Mouse (Mus musculus): ENCODE measurements around the gene St3gal5.
"Not testable (repeated sequence)": the region's sequence is repeated elsewhere in the genome, so short reads cannot be mapped to it uniquely, and the experiment has no call there.

- TF ChIP-seq POLR2AphosphoS5 (IDR thresholded peaks at IDR 0.05; ENCODE audit: borderline replicate concordance, low read depth, low read length); CHD2 (IDR thresholded peaks at IDR 0.05; ENCODE audit: low read length); E2F4 (IDR thresholded peaks at IDR 0.05; ENCODE audit: borderline replicate concordance, low read depth, low read length); GABPA (IDR thresholded peaks at IDR 0.05; ENCODE audit: low read depth, low read length); POLR2A (IDR thresholded peaks at IDR 0.05; ENCODE audit: control insufficient read depth in 1 of 2, insufficient read depth in 1 of 2, low read depth in 1 of 2, low read length in 2 of 2, poor library complexity in 1 of 2); CTCF (IDR thresholded peaks at IDR 0.05 in 2 of 3, conservative IDR thresholded peaks at IDR 0.05 in 1 of 3; ENCODE audit: control insufficient read depth in 1 of 3, insufficient read depth in 1 of 3, low read depth in 2 of 3, low read length in 3 of 3, poor library complexity in 1 of 3, severe bottlenecking in 1 of 3); NRF1 (IDR thresholded peaks at IDR 0.05; ENCODE audit: insufficient read depth, low read depth, low read length, poor library complexity, severe bottlenecking); USF1 (IDR thresholded peaks at IDR 0.05; ENCODE audit: low read depth, low read length); ZNF384 (IDR thresholded peaks at IDR 0.05; ENCODE audit: low read depth, low read length); NELFE (IDR thresholded peaks at IDR 0.05; ENCODE audit: low read depth, low read length); HCFC1 (IDR thresholded peaks at IDR 0.05; ENCODE audit: low read depth, low read length): not testable (repeated sequence)
These were observed 36.7 kb upstream of the St3gal5 start for GRCm38 (mm10) chr6:72060677-72061076.
